Mouse (Mus musculus) embryonic fibroblast, embryonic 13.5 days (primary cell): ENCODE data around the gene Nrxn1.

Source experiments
- CTCF ChIP-seq: IDR thresholded peaks from 2 replicates; pipeline ENCODE4 v1.5.1; 2011; ENCODE audit warnings: mild to moderate bottlenecking, control low read depth, low read length, moderate library complexity, borderline replicate concordance; ENCODE audit not compliant: insufficient read depth
- POLR2A ChIP-seq: IDR thresholded peaks from 2 replicates; pipeline ENCODE4 v1.6.1; 2011; ENCODE audit warnings: low read depth, mild to moderate bottlenecking, control low read depth, low read length, moderate library complexity

- TF ChIP-seq CTCF (no peak), POLR2A (no peak)
Observed at GRCm38 (mm10) chr17:90392751-90393150, 700.1 kb downstream of the Nrxn1 start.
